Mouse (Mus musculus) heart, embryonic 14.5 days (tissue): Measurements from ENCODE around the gene Cradd. TPM values are rescaled to one million over a fixed set of nuclear protein-coding genes. Genes with fewer than 3 reads are reported as not detected.

Source experiments
- ATAC-seq: fragments of 200-750 bp; cut with Nextera tagmentation; 2 replicates; pipeline ENCODE4 v1.8.0; 2017; ENCODE audit warnings: low read depth, moderate TSS enrichment; ENCODE audit not compliant: insufficient number of reproducible peaks, insufficient read depth, low FRiP score
- H3K27ac ChIP-seq, 2 experiments: fragments of 200-500 bp in 1 of 2; fragments of 300-500 bp in 1 of 2; sonication (generic) in 1 of 2; replicated peaks in 1 of 2; 2 replicates each; pipeline ENCODE4 v1.5.1; 2012 to 2014; ENCODE audit warnings: low read depth in 2 of 2, low read length in 2 of 2, control low read depth in 1 of 2, mild to moderate bottlenecking in 1 of 2, mixed read lengths in 1 of 2; ENCODE audit not compliant: control insufficient read depth in 1 of 2, insufficient read depth in 1 of 2
- H3K27me3 ChIP-seq: fragments of 300-500 bp; sonication (generic); 2 replicates; pipeline ENCODE4 v1.6.1; 2014; ENCODE audit warnings: mild to moderate bottlenecking, low read length, control low read depth; ENCODE audit not compliant: control insufficient read depth, insufficient read depth
- H3K36me3 ChIP-seq: fragments of 300-500 bp; sonication (generic); 2 replicates; pipeline ENCODE4 v1.6.1; 2014; ENCODE audit warnings: mild to moderate bottlenecking, control low read depth, low read length, mixed read lengths; ENCODE audit not compliant: control insufficient read depth, insufficient read depth
- H3K4me1 ChIP-seq, 2 experiments: fragments of 200-500 bp in 1 of 2; fragments of 300-500 bp in 1 of 2; sonication (generic) in 1 of 2; 2 replicates each; pipeline ENCODE4 v1.6.1; 2012 to 2014; ENCODE audit warnings: low read length in 2 of 2, control low read depth in 1 of 2, mixed read lengths in 1 of 2; ENCODE audit not compliant: control insufficient read depth in 2 of 2, insufficient read depth in 2 of 2
- H3K4me2 ChIP-seq: fragments of 300-500 bp; sonication (generic); 2 replicates; pipeline ENCODE4 v1.6.1; 2014; ENCODE audit warnings: mild to moderate bottlenecking, low read length
- H3K4me3 ChIP-seq, 2 experiments: fragments of 200-500 bp in 1 of 2; fragments of 300-500 bp in 1 of 2; sonication (generic) in 1 of 2; 2 replicates each; pipeline ENCODE4 v1.5.1; 2012 to 2014; ENCODE audit warnings: low read length in 2 of 2, mild to moderate bottlenecking in 2 of 2, control low read depth in 1 of 2, low read depth in 1 of 2, moderate library complexity in 1 of 2; ENCODE audit not compliant: control insufficient read depth in 1 of 2, insufficient read depth in 1 of 2
- H3K9ac ChIP-seq: fragments of 300-500 bp; sonication (generic); 2 replicates; pipeline ENCODE4 v1.6.1; 2014; ENCODE audit warnings: mild to moderate bottlenecking, low read length
- H3K9me3 ChIP-seq: fragments of 300-500 bp; sonication (generic); 2 replicates; pipeline ENCODE4 v1.6.1; 2016; ENCODE audit warnings: low read length, control low read depth; ENCODE audit not compliant: control insufficient read depth
- WGBS: fragments of 180-500 bp; shearing (Covaris S2); extraction: QIAGEN DNeasy Blood & Tissue Kit; methylation state at CpG from one replicate; pipeline ENCODE4 v1.1.7; 2014; 5-methylcytosine and 5-hydroxymethylcytosine counted together
- polyA plus RNA-seq: library from polyadenylated mRNA; unstranded; fragments of >200 nt; fragmentation: Nextera tagmentation; extraction: Ambion mirVana; gene quantifications from 2 replicates; pipeline ENCODE4 v1.2.1, GENCODE M21; 2014

Gene Cradd
- polyA plus RNA-seq, 1 experiment from 2014 or later: 12.3 TPM

DNA sequence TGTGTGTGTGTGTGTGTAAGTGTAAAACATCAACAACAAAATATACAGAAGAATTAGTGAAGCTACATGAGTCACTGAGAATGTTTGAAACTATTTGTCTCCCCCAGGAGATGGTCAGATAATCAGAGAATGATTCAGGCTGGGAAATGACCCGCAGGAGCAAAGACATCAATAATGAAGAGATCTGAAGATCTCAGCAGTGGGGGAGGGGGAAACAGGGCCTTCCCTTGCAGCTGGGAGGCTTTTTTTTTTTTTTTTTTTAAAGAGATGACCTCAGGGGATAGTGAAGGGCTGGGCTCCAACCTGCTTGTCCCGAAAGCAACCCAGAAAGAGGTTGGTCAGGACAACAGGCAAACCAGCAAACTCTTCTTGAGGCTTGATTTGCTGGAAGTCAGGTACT lies 38.4 kb upstream of the Cradd start:
- Histone ChIP-seq H3K9ac (no peak overlapping the region), H3K4me1 (no peaks in the 10 kb centered on the region), H3K4me2 (no peak overlapping the region)

DNA sequence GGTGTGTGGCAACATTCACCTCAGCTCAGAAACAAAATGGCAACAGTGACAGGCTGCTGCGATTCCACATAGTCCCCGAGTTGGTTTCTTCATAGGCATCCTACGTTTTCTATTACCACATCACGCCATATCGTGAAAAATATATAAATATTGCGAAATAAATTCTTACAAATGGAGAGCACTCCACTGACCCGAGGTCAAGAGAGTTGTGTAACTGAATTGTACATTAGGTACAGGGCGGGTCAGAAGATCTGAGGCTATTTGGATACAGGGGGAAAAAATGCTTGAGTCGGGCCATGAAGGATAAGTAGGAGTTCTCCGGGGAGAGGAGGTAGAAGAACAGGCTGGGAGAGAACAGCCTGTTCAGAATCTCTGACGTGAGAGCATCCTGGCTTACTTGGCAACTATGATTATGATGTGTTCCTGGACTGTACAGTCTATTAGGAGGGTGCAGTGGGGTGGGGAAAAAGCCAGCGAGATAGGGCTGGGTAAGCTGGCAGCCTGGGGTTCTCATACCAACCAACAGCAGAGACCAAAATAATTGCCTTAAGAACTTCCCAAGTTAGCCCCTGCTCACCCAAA lies 37.4 kb upstream of the Cradd start:
- Histone ChIP-seq H3K9ac (no peak overlapping the region), H3K9me3 (no peaks in the 10 kb centered on the region), H3K4me1 (no peaks in the 10 kb centered on the region), H3K36me3 (no peaks in the 10 kb centered on the region), H3K27me3 (no peaks in the 10 kb centered on the region), H3K27ac (no peak overlapping the region), H3K4me3 (no peak overlapping the region), H3K4me2 (no peak overlapping the region)
- WGBS: 84% methylated on average over 12 of the region's 12 CpGs
- no peak for ATAC-seq

More for the DNA sequence above, 38.4 kb upstream of the Cradd start:
- Histone ChIP-seq H3K4me3 (no peak overlapping the region), H3K27ac (no peak overlapping the region), H3K36me3 (no peaks in the 10 kb centered on the region), H3K9me3 (no peaks in the 10 kb centered on the region), H3K27me3 (no peaks in the 10 kb centered on the region)
- no peak for ATAC-seq
- 55% methylated on average over 2 of the region's 2 CpGs for WGBS

DNA sequence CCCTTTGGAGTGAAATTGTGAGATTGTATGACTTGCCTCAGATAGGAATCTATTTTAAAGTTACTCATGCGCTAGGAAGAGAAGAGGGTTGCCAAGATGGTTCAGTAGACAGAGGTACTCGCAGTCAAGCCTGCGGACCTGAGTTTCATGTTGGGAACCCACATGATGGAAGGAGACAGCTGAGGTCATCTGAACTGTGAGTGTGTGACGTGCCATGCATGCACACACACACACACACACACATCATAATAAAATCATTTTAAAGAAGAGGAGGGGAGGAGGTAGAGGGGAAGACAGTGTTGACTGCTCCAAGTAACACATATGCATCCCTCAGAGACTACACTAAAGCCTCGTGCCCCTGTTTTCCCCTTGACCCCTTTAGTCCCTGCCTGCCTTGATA lies 36.1 kb upstream of the Cradd start:
- no peak for ATAC-seq
- no peaks in the 10 kb centered on the region for H3K4me1 ChIP-seq

GRCm38 (mm10) chr10:95357721-95358120 lies 33.8 kb upstream of the Cradd start:
- Histone ChIP-seq H3K27me3 (no peaks in the 10 kb centered on the region), H3K9me3 (no peaks in the 10 kb centered on the region), H3K9ac (no peak overlapping the region), H3K27ac (no peak overlapping the region), H3K4me3 (no peak overlapping the region), H3K36me3 (no peaks in the 10 kb centered on the region), H3K4me1 (no peaks in the 10 kb centered on the region), H3K4me2 (no peak overlapping the region)
- 85% methylated on average over 3 of the region's 3 CpGs for WGBS
- no peak for ATAC-seq

More for the DNA sequence above, 36.1 kb upstream of the Cradd start:
- H3K36me3 ChIP-seq: no peaks in the 10 kb centered on the region
- 82% methylated on average over 5 of the region's 5 CpGs for WGBS
- H3K27me3 ChIP-seq: no peaks in the 10 kb centered on the region
- no peak overlapping the region for H3K4me2 ChIP-seq
- no peak overlapping the region for H3K27ac ChIP-seq
- H3K9me3 ChIP-seq: no peaks in the 10 kb centered on the region
- no peak overlapping the region for H3K4me3 ChIP-seq
- no peak overlapping the region for H3K9ac ChIP-seq

DNA sequence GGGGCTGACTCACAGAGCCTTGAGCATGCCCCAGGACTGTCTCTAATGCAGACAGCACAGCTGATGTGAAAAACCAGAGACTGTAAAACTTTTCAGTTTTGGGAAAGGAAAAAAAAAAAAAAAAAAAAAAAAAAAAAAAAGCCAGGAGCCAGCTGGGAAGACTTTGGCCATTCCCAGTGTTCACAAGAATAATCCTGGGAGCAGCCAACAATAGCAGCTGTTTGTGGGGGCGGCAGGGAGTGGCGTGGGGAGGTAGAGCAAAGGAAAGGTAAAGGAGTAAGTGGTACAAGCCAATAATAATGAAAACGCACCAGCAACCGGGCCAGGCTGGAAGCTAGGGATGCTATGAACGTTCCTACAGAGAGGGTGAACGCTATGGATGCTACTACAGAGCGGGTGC lies 32.8 kb upstream of the Cradd start:
- no peaks in the 10 kb centered on the region for H3K4me1 ChIP-seq
- H3K27ac ChIP-seq: no peak overlapping the region
- no peaks in the 10 kb centered on the region for H3K27me3 ChIP-seq
- WGBS: 82% methylated on average over 7 of the region's 7 CpGs
- no peak overlapping the region for H3K9ac ChIP-seq
- H3K36me3 ChIP-seq: no peaks in the 10 kb centered on the region
- ATAC-seq: no peak
- H3K9me3 ChIP-seq: no peaks in the 10 kb centered on the region
- no peak overlapping the region for H3K4me3 ChIP-seq
- H3K4me2 ChIP-seq: no peak overlapping the region

- no peak overlapping the region for H3K27ac ChIP-seq
- no peaks in the 10 kb centered on the region for H3K27me3 ChIP-seq
- no peaks in the 10 kb centered on the region for H3K4me1 ChIP-seq
- no peaks in the 10 kb centered on the region for H3K36me3 ChIP-seq
- WGBS: 45% methylated on average over 6 of the region's 6 CpGs
- ATAC-seq: no peak
- H3K9ac ChIP-seq: no peak overlapping the region
- H3K4me2 ChIP-seq: no peak overlapping the region
- H3K4me3 ChIP-seq: no peak overlapping the region
- no peaks in the 10 kb centered on the region for H3K9me3 ChIP-seq
Measured at GRCm38 (mm10) chr10:95355678-95356268, 31.8 kb upstream of the Cradd start.

DNA sequence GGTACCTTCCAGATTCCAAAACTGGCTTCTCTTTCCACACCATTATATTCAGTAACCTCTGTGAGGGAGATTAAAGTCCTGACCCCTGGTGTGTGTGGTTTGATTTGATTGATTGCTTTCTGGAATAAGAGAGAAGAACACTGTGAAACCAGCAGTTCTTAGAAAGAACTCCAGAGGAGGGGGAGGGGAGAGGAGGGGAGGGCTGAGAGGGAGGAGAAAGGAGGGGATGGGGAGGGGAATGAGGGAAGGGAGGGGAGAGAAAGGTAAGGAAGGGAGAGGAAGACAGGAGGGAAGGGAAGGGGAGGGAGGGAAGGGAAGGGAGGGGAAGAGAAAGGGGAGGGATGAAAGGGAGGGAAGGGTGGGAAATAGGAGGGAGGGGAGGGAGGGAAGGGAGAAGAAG lies 30.7 kb upstream of the Cradd start:
- no peak overlapping the region for H3K4me3 ChIP-seq
- no peak for ATAC-seq
- no peaks in the 10 kb centered on the region for H3K36me3 ChIP-seq
- no peak overlapping the region for H3K27ac ChIP-seq
- no peak overlapping the region for H3K4me2 ChIP-seq
- H3K4me1 ChIP-seq: no peaks in the 10 kb centered on the region
- H3K9me3 ChIP-seq: no peaks in the 10 kb centered on the region
- H3K27me3 ChIP-seq: no peaks in the 10 kb centered on the region
- H3K9ac ChIP-seq: no peak overlapping the region

GRCm38 (mm10) chr10:95354047-95354446 lies 30.1 kb upstream of the Cradd start:
- no peaks in the 10 kb centered on the region for H3K9me3 ChIP-seq
- no peak overlapping the region for H3K4me2 ChIP-seq
- H3K27ac ChIP-seq: no peak overlapping the region
- no peaks in the 10 kb centered on the region for H3K36me3 ChIP-seq
- H3K9ac ChIP-seq: no peak overlapping the region
- H3K27me3 ChIP-seq: no peaks in the 10 kb centered on the region
- WGBS: 81% methylated on average over 6 of the region's 6 CpGs
- H3K4me3 ChIP-seq: no peak overlapping the region
- H3K4me1 ChIP-seq: no peaks in the 10 kb centered on the region
- ATAC-seq: no peak
